Comparison of ENCODE assay signal across 8 mouse cellular contexts in the genomic region with DNA sequence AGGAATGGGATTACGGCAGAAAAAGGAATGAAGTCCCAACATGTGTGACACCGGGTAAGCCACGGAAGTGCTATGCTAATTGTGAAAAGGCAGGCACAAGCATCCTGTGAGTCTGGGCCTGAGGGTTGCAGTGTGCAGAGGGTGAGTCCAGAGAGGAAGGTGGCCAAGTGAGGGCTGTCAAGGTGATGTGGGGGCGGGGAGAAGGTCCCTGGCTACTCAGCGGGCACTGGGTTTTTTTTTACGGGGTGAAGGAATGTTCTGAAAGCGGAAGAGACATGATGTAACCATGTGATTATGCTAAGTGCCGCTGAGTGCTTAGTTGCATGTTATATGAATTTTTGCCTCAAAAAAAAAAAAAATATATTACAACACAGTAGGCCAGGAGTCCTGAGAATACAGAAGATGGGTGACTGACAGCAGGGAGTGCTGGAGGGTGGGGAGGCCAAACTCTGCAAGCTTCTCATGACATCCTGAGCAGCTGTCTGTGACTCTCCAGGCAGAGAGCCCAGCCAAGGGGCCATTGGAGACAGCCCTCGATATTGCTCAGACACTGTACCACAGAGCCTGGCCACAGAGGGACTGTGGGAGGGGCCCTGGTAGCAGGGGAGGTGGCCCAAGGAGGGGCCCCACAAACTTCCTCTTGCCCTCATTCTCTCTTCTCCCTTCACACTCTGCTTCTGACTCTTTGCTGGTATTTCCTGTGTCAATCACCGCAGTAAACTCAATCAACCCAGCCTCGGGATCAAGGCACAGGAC. TPM values are rescaled to one million over a fixed set of nuclear protein-coding genes. Genes with fewer than 3 reads are reported as not detected.
DNase-seq lines count a peak whose midpoint lies in the region; ATAC-seq and TF ChIP-seq lines count a peak whose summit lies in the region.

No protein-coding gene starts in this region.

- H3K27me3 ChIP-seq in heart, embryonic 12.5 days (replicated peaks) = no peaks in the 10 kb centered on the region
- no peaks in the 10 kb centered on the region for H3K27me3 ChIP-seq in liver, adult 2 months (ENCODE audit: control insufficient read depth, insufficient read depth, low read length)

- H3K4me1 ChIP-seq in heart, embryonic 12.5 days (replicated peaks) = peaks cover 53% of the 10 kb centered on the region
- no peaks in the 10 kb centered on the region; the same call in 1 of the 2 replicates for H3K4me1 ChIP-seq in liver, adult 2 months (ENCODE audit: control insufficient read depth, insufficient read depth, low read length)

- 0 out of 2 replicates have a peak overlapping the region, but pooled peaks have one; percentile 15 for H3K9ac ChIP-seq in heart, embryonic 12.5 days
- H3K9ac ChIP-seq in liver, adult 2 months (ENCODE audit: low read depth, low read length) = no peak overlapping the region

- ATAC-seq in heart, embryonic 12.5 days (ENCODE audit: insufficient number of reproducible peaks, low FRiP score) = no peak

- H3K36me3 ChIP-seq in heart, embryonic 12.5 days = peaks cover 16% of the 10 kb centered on the region
- no peaks in the 10 kb centered on the region for H3K36me3 ChIP-seq in liver, adult 2 months (ENCODE audit: control insufficient read depth, insufficient read depth, low read length)

- no peak overlapping the region for H3K4me2 ChIP-seq in heart, embryonic 12.5 days

- H3K4me3 ChIP-seq in heart, embryonic 12.5 days = no peak overlapping the region
- H3K4me3 ChIP-seq in liver, adult 2 months (ENCODE audit: insufficient read depth, low read depth, low read length) = no peak overlapping the region

- H3K9me3 ChIP-seq in heart, embryonic 12.5 days (replicated peaks) = no peaks in the 10 kb centered on the region

- 46% methylated on average over 11 of the region's 11 CpGs for WGBS in heart, embryonic 12.5 days
- WGBS in liver, adult 2 months = 67% methylated on average over 11 of the region's 11 CpGs

- peak; percentile 86 for DNase-seq in A20 (ENCODE audit: low read depth, low spot score)
- peak; percentile 81 for DNase-seq in T-cell, adult 2 months (ENCODE audit: low spot score)
- DNase-seq in liver, adult 2 months (ENCODE audit: extremely low read depth, low read depth, low spot score) = no peak
- peak; percentile 75 for DNase-seq in naive thymus-derived CD4-positive, alpha-beta T cell, adult 2 months (ENCODE audit: low read depth)
- no peak for DNase-seq in adrenal gland, adult 18-20 months (ENCODE audit: low spot score in 2 of 2)
- no peak for DNase-seq in left cerebral cortex, postnatal 25 days (ENCODE audit: low spot score in 2 of 2)
- DNase-seq in cerebellum, postnatal 36 days = no peak

- H3K79me2 ChIP-seq in liver, adult 2 months (ENCODE audit: control insufficient read depth, insufficient read depth, low read length) = no peaks in the 10 kb centered on the region

- H3K27ac ChIP-seq in heart, embryonic 12.5 days (ENCODE audit: poor library complexity, severe bottlenecking) = 0 out of 2 replicates have a peak overlapping the region, but pooled peaks have one; percentile 28
- peak overlapping the region; percentile 31; the same call in 1 of the 2 replicates for H3K27ac ChIP-seq in liver, adult 2 months (replicated peaks; ENCODE audit: insufficient read depth, low read depth, low read length)

- intact Hi-C loops in left cerebral cortex, postnatal 25 days (cut with DNase I) = no loop called here

- TF ChIP-seq POLR2A in liver, adult 2 months (IDR thresholded peaks at IDR 0.05; ENCODE audit: extremely low read depth, insufficient read depth, low read length) = no peak

- TF ChIP-seq CTCF in liver, adult 2 months (IDR thresholded peaks at IDR 0.05; ENCODE audit: low read depth, low read length) = no peak

RNA-seq across cellular contexts. Expression of gene Akna, which starts 4.1 kb away (rescaled TPM):
- 3.0 and 3.3 TPM in 2 replicates for polyA plus RNA-seq in heart, embryonic 12.5 days (2016; fragmentation: Nextera tagmentation; extraction: Ambion mirVana)
- total RNA-seq in liver, adult 2 months (2014; rRNA removed) = 1.0 and 1.4 TPM in 2 replicates
- 1.1 and 1.6 TPM in 2 replicates for polyA plus RNA-seq in liver, adult 2 months (2012; rRNA removed)
- total RNA-seq in adrenal gland, adult 18-20 months (2021) = 1 to 10 TPM; 4.0 to 6.9 TPM
- 1 to 10 TPM; 2.9 to 3.0 TPM for total RNA-seq in left cerebral cortex, postnatal 25 days (2021)

RNA-seq across cellular contexts. Expression of gene Orm2, which starts 36.8 kb away (rescaled TPM):
- polyA plus RNA-seq in heart, embryonic 12.5 days (2016; fragmentation: Nextera tagmentation; extraction: Ambion mirVana) = not detected in 2 replicates
- 27.0 and 55.0 TPM in 2 replicates for total RNA-seq in liver, adult 2 months (2014; rRNA removed)
- 66.8 and 86.8 TPM in 2 replicates for polyA plus RNA-seq in liver, adult 2 months (2012; rRNA removed)
- total RNA-seq in adrenal gland, adult 18-20 months (2021) = 10 to 100 TPM in 1 of 2 experiments, 1 to 10 TPM in 1; 3.1 to 11.3 TPM
- not detected for total RNA-seq in left cerebral cortex, postnatal 25 days (2021)

RNA-seq across cellular contexts. Expression of gene Orm3, which starts 43.1 kb away (rescaled TPM):
- not detected in 2 replicates for polyA plus RNA-seq in heart, embryonic 12.5 days (2016; fragmentation: Nextera tagmentation; extraction: Ambion mirVana)
- 1.1 and 14.1 TPM in 2 replicates for total RNA-seq in liver, adult 2 months (2014; rRNA removed)
- 7.3 and 11.4 TPM in 2 replicates for polyA plus RNA-seq in liver, adult 2 months (2012; rRNA removed)
- 10 to 100 TPM; 12.2 to 13.7 TPM for total RNA-seq in adrenal gland, adult 18-20 months (2021)
- total RNA-seq in left cerebral cortex, postnatal 25 days (2021) = not detected

RNA-seq across cellular contexts. Expression of gene Orm1, which starts 54.7 kb away (rescaled TPM):
- polyA plus RNA-seq in heart, embryonic 12.5 days (2016; fragmentation: Nextera tagmentation; extraction: Ambion mirVana) = not detected in 2 replicates
- total RNA-seq in liver, adult 2 months (2014; rRNA removed) = 1,235 and 2,595 TPM in 2 replicates
- polyA plus RNA-seq in liver, adult 2 months (2012; rRNA removed) = 676 and 691 TPM in 2 replicates
- total RNA-seq in adrenal gland, adult 18-20 months (2021) = 100 to 1,000 TPM in 1 of 2 experiments, 10 to 100 TPM in 1; 44.2 to 127 TPM
- not detected for total RNA-seq in left cerebral cortex, postnatal 25 days (2021)

Comparison
In these comparisons a context has a peak if more than half of its experiments do, and no peak if none do; other contexts are left out.
1. DNase-seq: peak in A20 (single experiment), T-cell, adult 2 months (single experiment) and naive thymus-derived CD4-positive, alpha-beta T cell, adult 2 months (single experiment); none in liver, adult 2 months (single experiment), adrenal gland, adult 18-20 months (0 of 2), left cerebral cortex, postnatal 25 days (0 of 2) and cerebellum, postnatal 36 days (0 of 2).
2. RNA of gene Orm2, which starts 36.8 kb away (total RNA-seq): 27.0 to 55.0 TPM in liver, adult 2 months and 3.1 to 11.3 TPM in adrenal gland, adult 18-20 months; not detected in left cerebral cortex, postnatal 25 days; every median in the first group is over 4 times any median in the second.